8 mouse cellular contexts compared by ENCODE assay signal in genomic region chr15:86673096-86673520, GRCm38 (mm10).
A peak's percentile ranks its signal among the peaks of the same experiment; 100 is the strongest.
DNase-seq lines count a peak whose midpoint lies in the region; ATAC-seq lines count a peak whose summit lies in the region.

No protein-coding gene starts in this region.

- peak; percentile 22 for DNase-seq in cerebellum, adult 9-10 months
- DNase-seq in cerebellum, postnatal 4 days (ENCODE audit: low spot score in 2 of 2), result no peak
- peak; percentile 33 to 52 for DNase-seq in right cerebral cortex, adult 2 months (ENCODE audit: low spot score in 2 of 2)
- no peak for DNase-seq in right cerebral cortex, postnatal 4 days
- peak; percentile 43 to 58 for DNase-seq in layer of hippocampus, adult 8-10 months (ENCODE audit: low spot score in 2 of 2)
- DNase-seq in lung, postnatal 36 days, result no peak

- no peak for ATAC-seq in megakaryocyte progenitor cell, adult 5-6 weeks (replicated peaks; ENCODE audit: poor library complexity)
- ATAC-seq in CD4-positive, CD25-positive, alpha-beta regulatory T cell, adult 4 months, result no peak

Comparison
In these comparisons a context has a peak if more than half of its experiments do, and no peak if none do; other contexts are left out.
1. DNase-seq: peak in cerebellum, adult 9-10 months (single experiment), right cerebral cortex, adult 2 months (2 of 2) and layer of hippocampus, adult 8-10 months (2 of 2); none in cerebellum, postnatal 4 days (0 of 2), right cerebral cortex, postnatal 4 days (single experiment) and lung, postnatal 36 days (single experiment).